Mouse (Mus musculus): ENCODE measurements around the gene Ttc8. TPM values are rescaled to one million over a fixed set of nuclear protein-coding genes. Genes with fewer than 3 reads are reported as not detected.

Ttc8 gene
- total and polyA plus RNA-seq, 3 experiments: not detected

- Histone ChIP-seq H3K9me3 (replicated peaks; ENCODE audit: insufficient read depth, low read length) (no peaks in the 10 kb centered on the region), H3K36me3 (ENCODE audit: control insufficient read depth in 1 of 2, insufficient read depth in 2 of 2, low read length in 2 of 2) (no peaks in the 10 kb centered on the region), H3K4me3 (ENCODE audit: control insufficient read depth in 1 of 2, insufficient read depth in 1 of 2, low read depth in 2 of 2, low read length in 2 of 2) (no peak overlapping the region), H3K9ac (ENCODE audit: control insufficient read depth, low read depth, low read length, poor library complexity, severe bottlenecking) (no peak overlapping the region), H3K27ac (ENCODE audit: control insufficient read depth, low read depth, low read length) (no peak overlapping the region), H3K79me2 (ENCODE audit: control insufficient read depth, insufficient read depth, low read length, poor library complexity) (no peaks in the 10 kb centered on the region), H3K27me3 (ENCODE audit: control insufficient read depth in 1 of 2, insufficient read depth in 2 of 2, low read length in 2 of 2) (peaks cover 4 to 5% of the 10 kb centered on the region in 2 experiments; a peak in 1 of 4 replicates), H3K4me1 (ENCODE audit: control insufficient read depth in 1 of 2, insufficient read depth in 2 of 2, low read length in 2 of 2) (no peaks in the 10 kb centered on the region)
- DNase-seq (ENCODE audit: low read depth, low spot score): no peak
- TF ChIP-seq E2F4 (IDR thresholded peaks at IDR 0.05; ENCODE audit: borderline replicate concordance, low read depth, low read length) (no peak), MEF2A (IDR thresholded peaks at IDR 0.05; ENCODE audit: extremely low read depth, insufficient replicate concordance, low read depth, low read length, poor library complexity, severe bottlenecking) (no peak), ZNF384 (IDR thresholded peaks at IDR 0.05; ENCODE audit: low read depth, low read length) (no peak), ZMIZ1 (IDR thresholded peaks at IDR 0.05; ENCODE audit: low read depth, low read length) (no peak), EP300 (IDR thresholded peaks at IDR 0.05; ENCODE audit: low read depth in 1 of 2, low read length in 2 of 2) (no peak), CHD1 (IDR thresholded peaks at IDR 0.05; ENCODE audit: low read depth, low read length) (no peak), ELF1 (IDR thresholded peaks at IDR 0.05; ENCODE audit: low read depth, low read length) (no peak), RAD21 (IDR thresholded peaks at IDR 0.05; ENCODE audit: low read depth, low read length) (no peak), GABPA (IDR thresholded peaks at IDR 0.05; ENCODE audit: low read depth, low read length) (no peak), MYB (IDR thresholded peaks at IDR 0.05; ENCODE audit: low read depth, low read length) (no peak), POLR2A (IDR thresholded peaks at IDR 0.05; ENCODE audit: control insufficient read depth in 1 of 2, insufficient read depth in 1 of 2, low read depth in 1 of 2, low read length in 2 of 2, poor library complexity in 1 of 2) (no peak), CTCF (IDR thresholded peaks at IDR 0.05 in 2 of 3, conservative IDR thresholded peaks at IDR 0.05 in 1 of 3; ENCODE audit: control insufficient read depth in 1 of 3, insufficient read depth in 1 of 3, low read depth in 2 of 3, low read length in 3 of 3, poor library complexity in 1 of 3, severe bottlenecking in 1 of 3) (no peak), MAX (IDR thresholded peaks at IDR 0.05; ENCODE audit: low read length) (no peak), USF2 (IDR thresholded peaks at IDR 0.05; ENCODE audit: borderline replicate concordance in 1 of 2, insufficient read depth in 1 of 2, low read depth in 1 of 2, low read length in 2 of 2) (no peak)
Observed at GRCm38 (mm10) chr12:98957455-98957854, 37.1 kb downstream of the Ttc8 start.

- Histone ChIP-seq H3K27me3 (ENCODE audit: control insufficient read depth in 1 of 2, insufficient read depth in 2 of 2, low read length in 2 of 2) (peaks cover 4 to 12% of the 10 kb centered on the region in 2 experiments; a peak in 2 of 4 replicates), H3K9me3 (replicated peaks; ENCODE audit: insufficient read depth, low read length) (no peaks in the 10 kb centered on the region), H3K9ac (ENCODE audit: control insufficient read depth, low read depth, low read length, poor library complexity, severe bottlenecking) (no peak overlapping the region), H3K4me1 (ENCODE audit: control insufficient read depth in 1 of 2, insufficient read depth in 2 of 2, low read length in 2 of 2) (no peaks in the 10 kb centered on the region), H3K27ac (ENCODE audit: control insufficient read depth, low read depth, low read length) (no peak overlapping the region), H3K79me2 (ENCODE audit: control insufficient read depth, insufficient read depth, low read length, poor library complexity) (no peaks in the 10 kb centered on the region), H3K4me3 (ENCODE audit: control insufficient read depth in 1 of 2, insufficient read depth in 1 of 2, low read depth in 2 of 2, low read length in 2 of 2) (no peak overlapping the region), H3K36me3 (ENCODE audit: control insufficient read depth in 1 of 2, insufficient read depth in 2 of 2, low read length in 2 of 2) (no peaks in the 10 kb centered on the region)
- TF ChIP-seq CHD2 (IDR thresholded peaks at IDR 0.05; ENCODE audit: low read length) (no peak), GABPA (IDR thresholded peaks at IDR 0.05; ENCODE audit: low read depth, low read length) (no peak), USF2 (IDR thresholded peaks at IDR 0.05; ENCODE audit: borderline replicate concordance in 1 of 2, insufficient read depth in 1 of 2, low read depth in 1 of 2, low read length in 2 of 2) (no peak), USF1 (IDR thresholded peaks at IDR 0.05; ENCODE audit: low read depth, low read length) (no peak), MAZ (IDR thresholded peaks at IDR 0.05; ENCODE audit: low read depth, low read length) (no peak), ETS1 (IDR thresholded peaks at IDR 0.05; ENCODE audit: low read depth, low read length) (no peak), MYB (IDR thresholded peaks at IDR 0.05; ENCODE audit: low read depth, low read length) (no peak), MXI1 (IDR thresholded peaks at IDR 0.05; ENCODE audit: low read depth, low read length) (no peak), SIN3A (IDR thresholded peaks at IDR 0.05; ENCODE audit: low read length) (no peak), NELFE (IDR thresholded peaks at IDR 0.05; ENCODE audit: low read depth, low read length) (no peak), TCF12 (IDR thresholded peaks at IDR 0.05; ENCODE audit: low read depth, low read length) (no peak), KAT2A (conservative IDR thresholded peaks at IDR 0.05; ENCODE audit: low read depth, low read length) (no peak), ZKSCAN1 (IDR thresholded peaks at IDR 0.05; ENCODE audit: low read depth, low read length) (no peak), MAFK (IDR thresholded peaks at IDR 0.05; ENCODE audit: borderline replicate concordance, low read depth, low read length) (no peak), ZNF384 (IDR thresholded peaks at IDR 0.05; ENCODE audit: low read depth, low read length) (no peak), UBTF (IDR thresholded peaks at IDR 0.05; ENCODE audit: borderline replicate concordance, insufficient read depth, low read depth, low read length) (no peak), POLR2A (IDR thresholded peaks at IDR 0.05; ENCODE audit: control insufficient read depth in 1 of 2, insufficient read depth in 1 of 2, low read depth in 1 of 2, low read length in 2 of 2, poor library complexity in 1 of 2) (no peak), CTCF (IDR thresholded peaks at IDR 0.05 in 2 of 3, conservative IDR thresholded peaks at IDR 0.05 in 1 of 3; ENCODE audit: control insufficient read depth in 1 of 3, insufficient read depth in 1 of 3, low read depth in 2 of 3, low read length in 3 of 3, poor library complexity in 1 of 3, severe bottlenecking in 1 of 3) (no peak), MEF2A (IDR thresholded peaks at IDR 0.05; ENCODE audit: extremely low read depth, insufficient replicate concordance, low read depth, low read length, poor library complexity, severe bottlenecking) (no peak)
- no peak for DNase-seq (ENCODE audit: low read depth, low spot score)
Observed at GRCm38 (mm10) chr12:98961008-98961407, 40.6 kb downstream of the Ttc8 start.

Data from MEL (cell line).